ENCODE assay signal across 9 mouse cellular contexts in the genomic region with DNA sequence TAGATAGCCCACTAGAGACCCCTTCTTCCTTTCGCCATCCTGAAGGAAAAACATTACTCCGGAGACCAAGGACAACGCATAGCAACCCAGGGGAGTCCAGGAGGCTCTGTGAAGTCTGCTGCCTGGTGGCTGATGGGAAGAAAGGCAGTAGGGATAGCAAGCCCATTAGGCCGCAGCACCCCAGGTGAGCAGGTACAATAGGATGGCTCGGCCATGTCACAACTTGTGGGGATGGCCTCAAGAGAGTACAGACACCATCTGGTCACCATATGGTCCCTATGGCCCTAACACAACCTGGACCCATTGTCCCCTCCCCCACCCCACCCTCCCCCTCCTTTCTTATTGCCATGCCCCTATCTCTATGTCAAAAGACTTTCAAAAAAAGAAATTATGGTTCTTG. TPM values are rescaled to one million over a fixed set of nuclear protein-coding genes. Genes with fewer than 3 reads are reported as not detected.
DNase-seq lines count a peak whose midpoint lies in the region; ATAC-seq lines count a peak whose summit lies in the region.
"Had no signal": no experiment of that assay in that cellular context is flagged by ENCODE, and none has a peak within 500 bp of the region (broad histone marks: within the 10 kb centered on the region; RNA-seq: fewer than 3 reads in every experiment).

No protein-coding gene starts in this region.

- H3K4me1 ChIP-seq in kidney, embryonic 15.5 days: peaks cover 43% of the 10 kb centered on the region
- H3K4me1 ChIP-seq in hindbrain, embryonic 10.5 days (replicated peaks): peaks cover 49% of the 10 kb centered on the region
- H3K4me1 ChIP-seq in midbrain, embryonic 13.5 days (replicated peaks): peaks cover 43% of the 10 kb centered on the region
- peaks cover 40% of the 10 kb centered on the region for H3K4me1 ChIP-seq in heart, embryonic 12.5 days (replicated peaks)

- no peak for ATAC-seq in kidney, embryonic 15.5 days (replicated peaks; ENCODE audit: low FRiP score)
- ATAC-seq in midbrain, embryonic 13.5 days: no peak
- no peak for ATAC-seq in heart, embryonic 12.5 days (ENCODE audit: insufficient number of reproducible peaks, low FRiP score)

- H3K4me2 ChIP-seq in kidney, embryonic 15.5 days: peak overlapping the region; percentile 45
- no peak overlapping the region for H3K4me2 ChIP-seq in midbrain, embryonic 13.5 days (replicated peaks)
- no peak overlapping the region for H3K4me2 ChIP-seq in heart, embryonic 12.5 days

- WGBS in kidney, embryonic 15.5 days: 57% methylated on average over 5 of the region's 5 CpGs
- 62% methylated on average over 5 of the region's 5 CpGs for WGBS in hindbrain, embryonic 10.5 days
- WGBS in midbrain, embryonic 13.5 days: 74% methylated on average over 5 of the region's 5 CpGs
- WGBS in heart, embryonic 12.5 days: 64% methylated on average over 5 of the region's 5 CpGs

- H3K9ac ChIP-seq in kidney, embryonic 15.5 days: peak overlapping the region; percentile 35; the same call in 1 of the 2 replicates
- H3K9ac ChIP-seq in midbrain, embryonic 13.5 days (replicated peaks): 0 out of 2 replicates have a peak overlapping the region, but pooled peaks have one; percentile 51
- H3K9ac ChIP-seq in heart, embryonic 12.5 days: no peak overlapping the region
- H3K9ac ChIP-seq: liver, embryonic 14.5 days had no signal

- peak overlapping the region; percentile 83 for H3K27ac ChIP-seq in kidney, embryonic 15.5 days
- peak overlapping the region; percentile 84 for H3K27ac ChIP-seq in hindbrain, embryonic 10.5 days
- peak overlapping the region; percentile 75; the same call in 1 of the 2 replicates for H3K27ac ChIP-seq in midbrain, embryonic 13.5 days
- H3K27ac ChIP-seq in heart, embryonic 12.5 days (ENCODE audit: poor library complexity, severe bottlenecking): no peak overlapping the region
- H3K27ac ChIP-seq: liver, embryonic 14.5 days had no signal

- no peaks in the 10 kb centered on the region for H3K9me3 ChIP-seq in kidney, embryonic 15.5 days (replicated peaks)
- H3K9me3 ChIP-seq in hindbrain, embryonic 10.5 days: no peaks in the 10 kb centered on the region
- no peaks in the 10 kb centered on the region for H3K9me3 ChIP-seq in midbrain, embryonic 13.5 days
- H3K9me3 ChIP-seq in heart, embryonic 12.5 days (replicated peaks): no peaks in the 10 kb centered on the region

- H3K36me3 ChIP-seq in kidney, embryonic 15.5 days: peaks cover 57% of the 10 kb centered on the region
- peaks cover 59% of the 10 kb centered on the region for H3K36me3 ChIP-seq in hindbrain, embryonic 10.5 days
- peaks cover 46% of the 10 kb centered on the region for H3K36me3 ChIP-seq in midbrain, embryonic 13.5 days
- H3K36me3 ChIP-seq in heart, embryonic 12.5 days: peaks cover 47% of the 10 kb centered on the region

- H3K4me3 ChIP-seq in kidney, embryonic 15.5 days (replicated peaks): peak overlapping the region; percentile 10; the same call in 1 of the 2 replicates
- no peak overlapping the region for H3K4me3 ChIP-seq in hindbrain, embryonic 10.5 days
- no peak overlapping the region for H3K4me3 ChIP-seq in midbrain, embryonic 13.5 days (replicated peaks)
- H3K4me3 ChIP-seq in heart, embryonic 12.5 days: no peak overlapping the region

- no peaks in the 10 kb centered on the region for H3K27me3 ChIP-seq in kidney, embryonic 15.5 days
- no peaks in the 10 kb centered on the region for H3K27me3 ChIP-seq in hindbrain, embryonic 10.5 days (ENCODE audit: insufficient read depth, poor library complexity, severe bottlenecking)
- H3K27me3 ChIP-seq in midbrain, embryonic 13.5 days: no peaks in the 10 kb centered on the region
- no peaks in the 10 kb centered on the region for H3K27me3 ChIP-seq in heart, embryonic 12.5 days (replicated peaks)

- no peak for DNase-seq in kidney, adult 9 months
- DNase-seq in cerebellum, adult 9-11 months: peak; percentile 88
- DNase-seq in hindbrain, embryonic 10.5 days (ENCODE audit: low spot score): no peak
- DNase-seq in spleen, postnatal 10 days (ENCODE audit: low spot score in 2 of 2): no peak
- DNase-seq in layer of hippocampus, adult 9-10 months (ENCODE audit: low spot score): no peak

RNA-seq across cellular contexts. Expression of gene Smarcd2, which starts 4.9 kb away (rescaled TPM):
- 57.8 and 59.0 TPM in 2 replicates for polyA plus RNA-seq in kidney, embryonic 15.5 days (2015; fragmentation: Nextera tagmentation; extraction: Ambion mirVana)
- polyA plus RNA-seq in hindbrain, embryonic 10.5 days (2016; fragmentation: Nextera tagmentation; extraction: Ambion mirVana): 24.9 and 27.3 TPM in 2 replicates
- polyA plus RNA-seq in midbrain, embryonic 13.5 days (2015; fragmentation: Nextera tagmentation; extraction: Ambion mirVana): 10.8 and 11.4 TPM in 2 replicates
- 24.6 and 25.3 TPM in 2 replicates for polyA plus RNA-seq in heart, embryonic 12.5 days (2016; fragmentation: Nextera tagmentation; extraction: Ambion mirVana)

RNA-seq across cellular contexts. Expression of gene Tcam1, which starts 8.6 kb away (rescaled TPM):
- polyA plus RNA-seq in kidney, embryonic 15.5 days (2015; fragmentation: Nextera tagmentation; extraction: Ambion mirVana): 0.65 and 0.82 TPM in 2 replicates
- 0.12 and 0.25 TPM in 2 replicates for polyA plus RNA-seq in hindbrain, embryonic 10.5 days (2016; fragmentation: Nextera tagmentation; extraction: Ambion mirVana)
- polyA plus RNA-seq in midbrain, embryonic 13.5 days (2015; fragmentation: Nextera tagmentation; extraction: Ambion mirVana): 0.16 and 0.18 TPM in 2 replicates
- 0.05 and 0.06 TPM in 2 replicates for polyA plus RNA-seq in heart, embryonic 12.5 days (2016; fragmentation: Nextera tagmentation; extraction: Ambion mirVana)

RNA-seq across cellular contexts. Expression of gene Psmc5, which starts 11.9 kb away (rescaled TPM):
- 303 and 306 TPM in 2 replicates for polyA plus RNA-seq in kidney, embryonic 15.5 days (2015; fragmentation: Nextera tagmentation; extraction: Ambion mirVana)
- 371 and 420 TPM in 2 replicates for polyA plus RNA-seq in hindbrain, embryonic 10.5 days (2016; fragmentation: Nextera tagmentation; extraction: Ambion mirVana)
- polyA plus RNA-seq in midbrain, embryonic 13.5 days (2015; fragmentation: Nextera tagmentation; extraction: Ambion mirVana): 324 and 341 TPM in 2 replicates
- polyA plus RNA-seq in heart, embryonic 12.5 days (2016; fragmentation: Nextera tagmentation; extraction: Ambion mirVana): 247 and 253 TPM in 2 replicates

RNA-seq across cellular contexts. Expression of gene Ftsj3, which starts 12.0 kb away (rescaled TPM):
- polyA plus RNA-seq in kidney, embryonic 15.5 days (2015; fragmentation: Nextera tagmentation; extraction: Ambion mirVana): 64.3 and 70.2 TPM in 2 replicates
- 52.6 and 78.7 TPM in 2 replicates for polyA plus RNA-seq in hindbrain, embryonic 10.5 days (2016; fragmentation: Nextera tagmentation; extraction: Ambion mirVana)
- 39.3 and 40.3 TPM in 2 replicates for polyA plus RNA-seq in midbrain, embryonic 13.5 days (2015; fragmentation: Nextera tagmentation; extraction: Ambion mirVana)
- polyA plus RNA-seq in heart, embryonic 12.5 days (2016; fragmentation: Nextera tagmentation; extraction: Ambion mirVana): 45.3 and 45.9 TPM in 2 replicates

RNA-seq across cellular contexts. Expression of gene Gh, which starts 33.8 kb away (rescaled TPM):
- polyA plus RNA-seq in kidney, embryonic 15.5 days (2015; fragmentation: Nextera tagmentation; extraction: Ambion mirVana): not detected in 2 replicates
- not detected in 2 replicates for polyA plus RNA-seq in hindbrain, embryonic 10.5 days (2016; fragmentation: Nextera tagmentation; extraction: Ambion mirVana)
- not detected in 2 replicates for polyA plus RNA-seq in midbrain, embryonic 13.5 days (2015; fragmentation: Nextera tagmentation; extraction: Ambion mirVana)
- not detected in 2 replicates for polyA plus RNA-seq in heart, embryonic 12.5 days (2016; fragmentation: Nextera tagmentation; extraction: Ambion mirVana)
- polyA plus RNA-seq: liver, embryonic 14.5 days had no signal
